Mouse (Mus musculus): ENCODE results near the gene C1qc. TPM values are rescaled to one million over a fixed set of nuclear protein-coding genes. Genes with fewer than 3 reads are reported as not detected.

The C1qc gene
- polyA plus RNA-seq, 1 experiment from 2014 or later, result 28.4 TPM

DNA sequence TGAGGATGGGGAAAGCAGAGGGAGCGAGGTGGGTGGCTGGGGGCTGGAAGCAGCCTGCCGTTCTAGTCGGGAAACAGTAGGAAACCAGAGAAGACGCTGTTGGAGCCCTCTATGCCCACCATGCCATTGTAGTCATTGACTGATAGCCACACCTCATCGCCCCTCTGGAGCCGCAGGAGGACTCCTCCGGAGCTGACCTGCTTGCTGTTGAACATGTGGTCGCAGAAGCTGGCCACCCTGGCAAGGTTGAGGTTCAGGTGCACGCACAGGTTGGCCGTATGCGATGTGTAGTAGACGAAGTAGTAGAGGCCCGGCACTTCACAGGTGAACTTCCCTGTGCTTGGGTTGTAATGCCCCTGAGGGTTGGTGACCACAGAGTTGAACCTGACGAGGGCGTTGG, 2.9 kb downstream of the C1qc start:
- Histone ChIP-seq H3K27ac (ENCODE audit: low read length) (no peak overlapping the region), H3K9me3 (ENCODE audit: control insufficient read depth, low read length) (no peaks in the 10 kb centered on the region), H3K9ac (ENCODE audit: low read depth, low read length) (no peak overlapping the region), H3K4me3 (ENCODE audit: low read length) (no peak overlapping the region), H3K4me1 (ENCODE audit: control insufficient read depth, insufficient read depth, low read length) (no peaks in the 10 kb centered on the region), H3K4me2 (ENCODE audit: low read depth, low read length) (no peak overlapping the region), H3K27me3 (replicated peaks; ENCODE audit: control insufficient read depth, insufficient read depth, low read length) (peaks cover 5% of the 10 kb centered on the region; the same call in 1 of the 2 replicates), H3K36me3 (ENCODE audit: control insufficient read depth, insufficient read depth, low read length) (no peaks in the 10 kb centered on the region)
- WGBS, result 85% methylated on average over 15 of the region's 15 CpGs
- no peak for ATAC-seq

GRCm38 (mm10) chr4:136887714-136888113, 5.2 kb downstream of the C1qc start:
- Histone ChIP-seq H3K27me3 (replicated peaks; ENCODE audit: control insufficient read depth, insufficient read depth, low read length) (peaks cover 5% of the 10 kb centered on the region; the same call in 1 of the 2 replicates), H3K4me2 (ENCODE audit: low read depth, low read length) (no peak overlapping the region), H3K9me3 (ENCODE audit: control insufficient read depth, low read length) (no peaks in the 10 kb centered on the region), H3K27ac (ENCODE audit: low read length) (no peak overlapping the region), H3K36me3 (ENCODE audit: control insufficient read depth, insufficient read depth, low read length) (no peaks in the 10 kb centered on the region), H3K9ac (ENCODE audit: low read depth, low read length) (no peak overlapping the region), H3K4me1 (ENCODE audit: control insufficient read depth, insufficient read depth, low read length) (no peaks in the 10 kb centered on the region), H3K4me3 (ENCODE audit: low read length) (no peak overlapping the region)
- no peak for ATAC-seq
- WGBS, result 57% methylated on average over 5 of the region's 5 CpGs

- no peak within 1 kb of the TSS for H3K4me3 ChIP-seq (ENCODE audit: low read length)
- H3K27ac ChIP-seq (ENCODE audit: low read length), result no peak within 1 kb of the TSS
- H3K9ac ChIP-seq (ENCODE audit: low read depth, low read length), result no peak within 1 kb of the TSS
- H3K27me3 ChIP-seq (replicated peaks; ENCODE audit: control insufficient read depth, insufficient read depth, low read length), result peaks cover 5% of the 10 kb centered on the region; the same call in 1 of the 2 replicates
- 72% methylated on average over 7 of the region's 7 CpGs for WGBS
- ATAC-seq, result no peak
- H3K4me2 ChIP-seq (ENCODE audit: low read depth, low read length), result no peak within 1 kb of the TSS
- no peaks in the 10 kb centered on the region for H3K4me1 ChIP-seq (ENCODE audit: control insufficient read depth, insufficient read depth, low read length)
- no peaks in the 10 kb centered on the region for H3K36me3 ChIP-seq (ENCODE audit: control insufficient read depth, insufficient read depth, low read length)
- no peaks in the 10 kb centered on the region for H3K9me3 ChIP-seq (ENCODE audit: control insufficient read depth, low read length)
These were observed 6.8 kb downstream of the C1qc start, which contains the start of gene C1qb for GRCm38 (mm10) chr4:136886101-136886500. Gene C1qb (minus strand): TSS chr4:136886187.

DNA sequence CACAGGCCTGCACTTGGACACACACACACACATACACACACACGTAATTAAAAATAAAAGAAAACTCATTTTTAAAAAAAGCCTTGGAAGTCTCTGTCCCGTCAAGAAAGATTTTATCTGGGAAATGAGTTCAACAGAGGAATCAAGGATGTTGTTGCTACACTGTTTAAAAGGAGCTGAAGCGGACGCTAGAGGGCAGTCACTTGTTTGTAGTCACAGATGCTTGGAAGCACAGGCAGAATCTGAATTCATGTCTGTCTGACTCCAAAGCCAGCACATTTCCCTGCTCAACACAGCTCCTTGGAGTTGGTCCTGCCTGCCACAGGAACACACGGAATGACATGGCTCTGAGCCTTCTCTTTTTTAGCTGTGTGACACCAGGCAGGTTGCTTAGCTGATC, 14.3 kb downstream of the C1qc start:
- ATAC-seq, result no peak
- H3K4me1 ChIP-seq (ENCODE audit: control insufficient read depth, insufficient read depth, low read length), result no peaks in the 10 kb centered on the region
- WGBS, result 26% methylated on average over 5 of the region's 5 CpGs

DNA sequence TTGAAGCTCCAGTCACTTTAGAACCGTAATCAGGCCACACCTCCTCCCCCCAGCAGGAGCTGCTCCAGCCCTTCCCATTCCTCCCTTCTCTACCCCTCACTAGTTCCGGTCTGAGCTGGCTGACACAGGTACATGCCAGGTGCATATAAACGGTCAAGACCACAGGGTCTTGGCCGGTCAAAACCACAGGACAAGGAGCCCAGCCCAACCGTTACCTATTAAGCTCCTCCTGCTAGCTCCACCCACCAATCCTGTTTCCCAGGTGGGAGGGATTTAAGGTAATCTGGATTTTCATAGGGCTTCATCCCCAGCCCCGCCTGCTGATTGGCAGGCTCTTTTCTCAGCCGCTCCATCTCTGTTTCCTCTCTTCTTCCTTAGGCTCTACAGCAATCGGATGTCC, 14.7 kb downstream of the C1qc start:
- no peak overlapping the region for H3K27ac ChIP-seq (ENCODE audit: low read length)
- H3K9ac ChIP-seq (ENCODE audit: low read depth, low read length), result no peak overlapping the region
- H3K4me3 ChIP-seq (ENCODE audit: low read length), result no peak overlapping the region
- ATAC-seq, result no peak
- H3K4me1 ChIP-seq (ENCODE audit: control insufficient read depth, insufficient read depth, low read length), result no peaks in the 10 kb centered on the region
- no peaks in the 10 kb centered on the region for H3K9me3 ChIP-seq (ENCODE audit: control insufficient read depth, low read length)
- H3K36me3 ChIP-seq (ENCODE audit: control insufficient read depth, insufficient read depth, low read length), result no peaks in the 10 kb centered on the region
- no peak overlapping the region for H3K4me2 ChIP-seq (ENCODE audit: low read depth, low read length)
- no peaks in the 10 kb centered on the region for H3K27me3 ChIP-seq (replicated peaks; ENCODE audit: control insufficient read depth, insufficient read depth, low read length)
- 42% methylated on average over 8 of the region's 8 CpGs for WGBS

More for the DNA sequence above, 14.3 kb downstream of the C1qc start:
- Histone ChIP-seq H3K4me2 (ENCODE audit: low read depth, low read length) (no peak overlapping the region), H3K27me3 (replicated peaks; ENCODE audit: control insufficient read depth, insufficient read depth, low read length) (no peaks in the 10 kb centered on the region), H3K4me3 (ENCODE audit: low read length) (no peak overlapping the region), H3K9ac (ENCODE audit: low read depth, low read length) (no peak overlapping the region), H3K9me3 (ENCODE audit: control insufficient read depth, low read length) (no peaks in the 10 kb centered on the region), H3K27ac (ENCODE audit: low read length) (no peak overlapping the region), H3K36me3 (ENCODE audit: control insufficient read depth, insufficient read depth, low read length) (no peaks in the 10 kb centered on the region)

DNA sequence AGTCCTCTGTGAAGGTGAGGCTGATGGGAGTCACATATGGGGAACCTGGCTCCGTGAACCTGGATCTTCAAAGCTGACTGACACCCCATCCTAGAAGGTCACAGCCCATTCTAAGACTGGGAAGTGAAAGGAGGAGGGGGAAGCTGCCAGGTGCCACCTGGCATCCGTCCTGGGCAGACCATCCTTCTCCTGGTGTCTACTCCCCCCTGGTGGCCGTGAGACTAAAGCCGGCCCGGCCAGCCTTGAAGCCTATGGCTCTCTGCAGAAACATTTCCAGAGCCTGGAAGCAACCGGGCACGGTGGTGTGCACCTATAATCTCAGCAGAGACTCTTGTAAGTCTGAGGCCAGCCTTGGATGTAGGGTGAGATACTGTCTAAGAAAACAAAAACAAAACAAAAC, 15.9 kb downstream of the C1qc start:
- ATAC-seq, result peak; percentile 67; the same call in 1 of the 2 replicates
- H3K4me3 ChIP-seq (ENCODE audit: low read length), result no peak overlapping the region
- no peak overlapping the region for H3K27ac ChIP-seq (ENCODE audit: low read length)
- H3K4me1 ChIP-seq (ENCODE audit: control insufficient read depth, insufficient read depth, low read length), result no peaks in the 10 kb centered on the region
- no peaks in the 10 kb centered on the region for H3K36me3 ChIP-seq (ENCODE audit: control insufficient read depth, insufficient read depth, low read length)
- H3K4me2 ChIP-seq (ENCODE audit: low read depth, low read length), result no peak overlapping the region
- 19% methylated on average over 7 of the region's 7 CpGs for WGBS
- no peak overlapping the region for H3K9ac ChIP-seq (ENCODE audit: low read depth, low read length)
- no peaks in the 10 kb centered on the region for H3K27me3 ChIP-seq (replicated peaks; ENCODE audit: control insufficient read depth, insufficient read depth, low read length)
- H3K9me3 ChIP-seq (ENCODE audit: control insufficient read depth, low read length), result no peaks in the 10 kb centered on the region

DNA sequence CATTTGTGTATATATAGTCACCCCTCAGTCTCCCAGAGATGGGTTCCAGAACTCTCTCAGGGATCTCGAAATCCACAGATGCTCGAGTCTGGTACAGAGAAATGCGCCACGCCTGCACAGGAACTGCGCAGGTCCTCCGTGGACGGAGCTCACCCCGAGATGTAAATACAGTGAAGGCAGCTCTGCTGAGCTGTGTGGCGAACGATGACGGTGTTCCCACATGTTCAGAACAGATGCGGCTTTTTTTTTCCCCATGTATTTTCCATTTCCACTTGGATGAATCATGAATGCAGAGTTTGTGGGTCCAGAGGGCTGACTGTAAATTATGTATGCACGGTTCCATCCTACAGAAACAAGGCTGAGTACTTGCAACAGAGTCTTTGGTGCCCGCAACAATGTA, 17.9 kb downstream of the C1qc start:
- Histone ChIP-seq H3K4me1 (ENCODE audit: control insufficient read depth, insufficient read depth, low read length) (no peaks in the 10 kb centered on the region), H3K4me3 (ENCODE audit: low read length) (no peak overlapping the region), H3K36me3 (ENCODE audit: control insufficient read depth, insufficient read depth, low read length) (no peaks in the 10 kb centered on the region), H3K9ac (ENCODE audit: low read depth, low read length) (no peak overlapping the region), H3K27ac (ENCODE audit: low read length) (no peak overlapping the region), H3K4me2 (ENCODE audit: low read depth, low read length) (no peak overlapping the region), H3K9me3 (ENCODE audit: control insufficient read depth, low read length) (no peaks in the 10 kb centered on the region), H3K27me3 (replicated peaks; ENCODE audit: control insufficient read depth, insufficient read depth, low read length) (no peaks in the 10 kb centered on the region)
- 82% methylated on average over 14 of the region's 14 CpGs for WGBS
- ATAC-seq, result no peak

DNA sequence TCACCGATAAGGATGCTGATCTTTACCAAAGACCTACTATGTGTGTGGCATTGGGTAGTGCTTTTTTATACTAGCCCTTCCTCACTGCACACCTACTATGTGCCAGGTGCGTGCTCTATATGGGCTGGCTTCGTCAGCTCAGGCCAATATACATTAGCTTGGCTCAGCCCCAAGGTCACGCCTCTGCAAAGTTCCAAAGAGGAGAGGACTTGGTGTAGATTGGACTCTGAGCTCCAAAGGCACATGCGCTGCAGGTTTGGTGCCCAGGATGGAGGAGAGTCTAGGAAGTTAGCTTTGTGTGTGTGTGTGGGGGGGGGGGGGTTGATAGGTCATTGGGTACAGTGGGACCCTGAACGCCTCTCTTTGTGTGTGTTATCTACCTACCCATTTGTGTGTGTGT, 24.5 kb downstream of the C1qc start:
- peak; percentile 81 for ATAC-seq
- Histone ChIP-seq H3K27me3 (replicated peaks; ENCODE audit: control insufficient read depth, insufficient read depth, low read length) (no peaks in the 10 kb centered on the region), H3K9me3 (ENCODE audit: control insufficient read depth, low read length) (no peaks in the 10 kb centered on the region), H3K4me1 (ENCODE audit: control insufficient read depth, insufficient read depth, low read length) (peaks cover 12% of the 10 kb centered on the region; the same call in 1 of the 2 replicates), H3K4me3 (ENCODE audit: low read length) (no peak overlapping the region), H3K36me3 (ENCODE audit: control insufficient read depth, insufficient read depth, low read length) (no peaks in the 10 kb centered on the region), H3K4me2 (ENCODE audit: low read depth, low read length) (no peak overlapping the region), H3K9ac (ENCODE audit: low read depth, low read length) (no peak overlapping the region), H3K27ac (ENCODE audit: low read length) (no peak overlapping the region)
- WGBS, result 60% methylated on average over 6 of the region's 6 CpGs

DNA sequence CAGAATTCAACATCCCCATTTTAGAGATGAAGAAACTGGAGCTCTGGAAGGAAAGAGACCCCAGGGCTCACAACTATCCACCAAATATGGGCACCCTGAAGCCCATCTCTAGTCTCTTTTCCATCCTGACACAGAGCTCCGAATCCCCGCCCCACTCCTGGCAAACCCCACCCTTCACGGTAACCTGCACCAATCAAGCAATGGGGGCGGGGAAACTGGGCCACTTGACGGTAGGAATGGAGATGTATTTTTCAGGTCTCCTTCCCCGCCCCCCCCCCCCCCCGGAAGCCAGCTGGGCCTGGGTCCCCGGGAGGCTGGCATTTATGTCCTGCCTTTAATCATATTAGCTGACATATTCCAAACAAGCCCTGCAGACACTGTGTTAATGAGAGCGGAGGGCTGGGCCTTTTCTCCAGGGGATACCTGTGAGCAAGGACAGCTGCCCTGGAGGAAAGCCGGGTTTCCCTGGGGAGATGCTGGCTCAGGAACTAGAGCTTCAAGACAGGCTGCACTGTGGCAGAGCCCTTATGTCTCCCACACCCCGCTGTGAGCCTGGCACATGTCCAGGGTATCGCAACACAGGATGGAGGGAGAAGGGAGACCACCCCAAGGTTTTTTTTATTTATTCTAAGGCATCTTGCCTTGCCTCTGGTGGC, 25.0 kb downstream of the C1qc start:
- peak; percentile 39 for ATAC-seq
- H3K27ac ChIP-seq (ENCODE audit: low read length), result no peak overlapping the region
- no peak overlapping the region for H3K4me3 ChIP-seq (ENCODE audit: low read length)
- no peaks in the 10 kb centered on the region for H3K9me3 ChIP-seq (ENCODE audit: control insufficient read depth, low read length)
- no peaks in the 10 kb centered on the region for H3K36me3 ChIP-seq (ENCODE audit: control insufficient read depth, insufficient read depth, low read length)
- no peaks in the 10 kb centered on the region for H3K27me3 ChIP-seq (replicated peaks; ENCODE audit: control insufficient read depth, insufficient read depth, low read length)
- H3K4me1 ChIP-seq (ENCODE audit: control insufficient read depth, insufficient read depth, low read length), result peaks cover 14% of the 10 kb centered on the region; the same call in 1 of the 2 replicates
- H3K9ac ChIP-seq (ENCODE audit: low read depth, low read length), result no peak overlapping the region
- WGBS, result 11% methylated on average over 12 of the region's 12 CpGs
- H3K4me2 ChIP-seq (ENCODE audit: low read depth, low read length), result no peak overlapping the region

DNA sequence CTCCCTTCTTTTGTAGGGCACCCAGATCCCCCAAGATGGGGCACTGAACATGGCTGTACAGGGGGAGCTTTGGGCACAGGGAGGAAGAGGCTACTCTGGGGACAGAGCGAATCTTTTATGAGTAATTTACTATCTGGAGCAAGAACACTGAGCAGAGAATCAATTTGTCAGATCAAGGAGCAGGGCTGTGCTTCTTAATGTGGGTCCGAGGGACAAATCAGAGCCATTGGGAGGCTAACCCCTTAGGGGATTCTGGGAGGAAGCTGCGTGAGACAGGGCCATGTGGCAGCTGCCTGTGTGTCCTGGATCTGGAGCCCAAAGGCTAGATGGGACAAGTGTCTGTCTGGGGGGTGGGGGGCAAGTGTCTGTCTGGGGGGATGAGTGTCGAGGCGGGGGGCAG, 27.3 kb downstream of the C1qc start:
- H3K4me1 ChIP-seq (ENCODE audit: control insufficient read depth, insufficient read depth, low read length), result peaks cover 25% of the 10 kb centered on the region
- no peaks in the 10 kb centered on the region for H3K9me3 ChIP-seq (ENCODE audit: control insufficient read depth, low read length)
- no peak overlapping the region for H3K4me2 ChIP-seq (ENCODE audit: low read depth, low read length)
- no peak for ATAC-seq
- no peaks in the 10 kb centered on the region for H3K27me3 ChIP-seq (replicated peaks; ENCODE audit: control insufficient read depth, insufficient read depth, low read length)
- no peak overlapping the region for H3K27ac ChIP-seq (ENCODE audit: low read length)
- WGBS, result 73% methylated on average over 5 of the region's 5 CpGs
- no peak overlapping the region for H3K4me3 ChIP-seq (ENCODE audit: low read length)
- H3K36me3 ChIP-seq (ENCODE audit: control insufficient read depth, insufficient read depth, low read length), result no peaks in the 10 kb centered on the region
- no peak overlapping the region for H3K9ac ChIP-seq (ENCODE audit: low read depth, low read length)

Data from intestine, embryonic 16.5 days (tissue).